Mouse (Mus musculus) hindbrain, embryonic 10.5 days (tissue): ENCODE measurements around the gene Rcc1. TPM values are rescaled to one million over a fixed set of nuclear protein-coding genes. Genes with fewer than 3 reads are reported as not detected.

ENCODE experiments used
- DNase-seq: peaks from one replicate; pipeline ENCODE4 v3.0.0-alpha.2; 2017; ENCODE audit warnings: low spot score
- H3K27ac ChIP-seq: fragments of 300-500 bp; sonication (generic); 2 replicates; pipeline ENCODE4 v1.5.1; 2016; ENCODE audit warnings: mild to moderate bottlenecking, moderate library complexity
- H3K27me3 ChIP-seq: fragments of 300-500 bp; sonication (generic); 2 replicates; pipeline ENCODE4 v1.6.1; 2016; ENCODE audit warnings: mild to moderate bottlenecking; ENCODE audit not compliant: poor library complexity, insufficient read depth, severe bottlenecking
- H3K36me3 ChIP-seq: fragments of 300-500 bp; sonication (generic); 2 replicates; pipeline ENCODE4 v1.6.1; 2016; ENCODE audit warnings: mild to moderate bottlenecking, moderate library complexity
- H3K4me1 ChIP-seq: fragments of 300-500 bp; sonication (generic); replicated peaks from 2 replicates; pipeline ENCODE4 v1.6.1; 2016; ENCODE audit warnings: mild to moderate bottlenecking
- H3K4me3 ChIP-seq: fragments of 300-500 bp; sonication (generic); 2 replicates; pipeline ENCODE4 v1.5.1; 2016; ENCODE audit warnings: mild to moderate bottlenecking, moderate library complexity
- H3K9me3 ChIP-seq: fragments of 300-500 bp; sonication (generic); 2 replicates; pipeline ENCODE4 v1.6.1; 2016; ENCODE audit warnings: mild to moderate bottlenecking, moderate library complexity
- WGBS: fragments of 180-500 bp; shearing (Covaris S2); methylation state at CpG from one replicate; pipeline ENCODE4 v1.1.7; 2016; 5-methylcytosine and 5-hydroxymethylcytosine counted together
- polyA plus RNA-seq: library from polyadenylated mRNA; unstranded; fragments of >200 nt; fragmentation: Nextera tagmentation; extraction: Ambion mirVana; gene quantifications from 2 replicates; pipeline ENCODE4 v1.2.1, GENCODE M21; 2016

Gene Rcc1
- polyA plus RNA-seq, 1 experiment from 2014 or later: 116 TPM

GRCm38 (mm10) chr4:132380965-132381616, 27.7 kb upstream of the Rcc1 start:
- WGBS: 98% methylated on average over 2 of the region's 2 CpGs
- H3K4me3 ChIP-seq: no peak overlapping the region
- H3K4me1 ChIP-seq: no peaks in the 10 kb centered on the region
- no peaks in the 10 kb centered on the region for H3K9me3 ChIP-seq
- peaks cover 76% of the 10 kb centered on the region for H3K36me3 ChIP-seq
- no peaks in the 10 kb centered on the region for H3K27me3 ChIP-seq
- no peak for DNase-seq
- no peak overlapping the region for H3K27ac ChIP-seq

GRCm38 (mm10) chr4:132373820-132374219, 20.4 kb upstream of the Rcc1 start:
- H3K27me3 ChIP-seq: no peaks in the 10 kb centered on the region
- no peaks in the 10 kb centered on the region for H3K4me1 ChIP-seq
- no peak overlapping the region for H3K4me3 ChIP-seq
- H3K36me3 ChIP-seq: peaks cover 90% of the 10 kb centered on the region
- no peaks in the 10 kb centered on the region for H3K9me3 ChIP-seq
- whole genome bisulfite sequencing: 100% methylated on average over 1 of the region's 1 CpGs
- no peak for DNase-seq
- no peak overlapping the region for H3K27ac ChIP-seq

- Histone ChIP-seq H3K9me3 (no peaks in the 10 kb centered on the region), H3K4me3 (no peak overlapping the region), H3K36me3 (peaks cover 92% of the 10 kb centered on the region), H3K4me1 (no peaks in the 10 kb centered on the region), H3K27ac (no peak overlapping the region), H3K27me3 (no peaks in the 10 kb centered on the region)
- 69% methylated on average over 8 of the region's 8 CpGs for WGBS
- DNase-seq: no peak
Observed at GRCm38 (mm10) chr4:132369953-132370750, 16.7 kb upstream of the Rcc1 start.

- Histone ChIP-seq H3K36me3 (peaks cover 97% of the 10 kb centered on the region), H3K9me3 (no peaks in the 10 kb centered on the region), H3K4me1 (no peaks in the 10 kb centered on the region), H3K27ac (no peak overlapping the region), H3K4me3 (no peak overlapping the region), H3K27me3 (no peaks in the 10 kb centered on the region)
- no peak for DNase-seq
- 92% methylated on average over 18 of the region's 18 CpGs for WGBS
Observed at GRCm38 (mm10) chr4:132367480-132368201, 14.2 kb upstream of the Rcc1 start.

GRCm38 (mm10) chr4:132365450-132366060, 12.2 kb upstream of the Rcc1 start:
- H3K4me1 ChIP-seq: no peaks in the 10 kb centered on the region
- peaks cover 92% of the 10 kb centered on the region for H3K36me3 ChIP-seq
- no peak for DNase-seq

DNA sequence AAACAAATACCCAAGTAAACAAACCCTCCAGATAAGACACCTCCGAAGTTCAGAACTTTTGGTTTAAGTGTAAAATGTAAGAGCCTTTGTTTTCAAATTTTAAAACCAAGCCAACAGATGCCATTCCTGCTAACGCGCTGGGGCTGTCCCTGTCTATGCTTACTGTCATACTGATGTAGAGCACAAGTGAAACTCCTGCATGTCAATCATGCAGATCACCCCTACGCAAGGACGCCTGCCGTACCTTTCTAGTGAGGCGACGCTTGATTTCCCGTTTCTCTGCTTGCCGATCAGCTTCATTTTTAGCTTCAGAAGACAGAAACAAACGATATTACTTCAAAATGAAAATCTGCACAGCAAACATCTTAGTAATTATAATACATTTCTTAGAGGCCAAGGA, 10.1 kb upstream of the Rcc1 start:
- Histone ChIP-seq H3K4me3 (no peak overlapping the region), H3K27ac (no peak overlapping the region), H3K9me3 (no peaks in the 10 kb centered on the region), H3K36me3 (peaks cover 92% of the 10 kb centered on the region), H3K27me3 (no peaks in the 10 kb centered on the region), H3K4me1 (no peaks in the 10 kb centered on the region)
- no peak for DNase-seq
- 95% methylated on average over 11 of the region's 11 CpGs for WGBS

More at GRCm38 (mm10) chr4:132365450-132366060, 12.2 kb upstream of the Rcc1 start:
- 81% methylated on average over 13 of the region's 13 CpGs for WGBS
- H3K9me3 ChIP-seq: no peaks in the 10 kb centered on the region
- no peak overlapping the region for H3K4me3 ChIP-seq
- H3K27me3 ChIP-seq: no peaks in the 10 kb centered on the region
- no peak overlapping the region for H3K27ac ChIP-seq

DNA sequence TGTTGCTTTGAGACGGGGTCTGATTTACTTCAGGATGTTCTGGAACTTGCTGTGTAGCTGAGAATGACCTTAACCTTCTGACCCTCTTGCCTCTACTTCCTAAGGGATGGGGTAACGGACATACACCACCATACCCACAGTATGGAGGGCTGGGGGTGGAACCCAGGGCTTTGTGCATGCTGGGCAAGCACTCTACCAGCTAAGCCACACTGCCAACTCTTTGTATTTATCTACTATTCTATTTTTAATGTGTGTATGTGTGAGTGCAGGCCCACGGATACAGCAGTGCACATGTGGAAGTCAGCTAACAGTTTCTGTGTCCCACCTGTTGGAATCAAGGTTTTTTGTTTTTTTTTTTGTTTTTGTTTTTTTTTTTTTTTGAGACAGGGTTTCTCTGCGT, 6.1 kb upstream of the Rcc1 start:
- H3K36me3 ChIP-seq: peaks cover 79% of the 10 kb centered on the region
- H3K27me3 ChIP-seq: no peaks in the 10 kb centered on the region
- no peak overlapping the region for H3K4me3 ChIP-seq
- H3K4me1 ChIP-seq: no peaks in the 10 kb centered on the region
- no peak overlapping the region for H3K27ac ChIP-seq
- H3K9me3 ChIP-seq: no peaks in the 10 kb centered on the region
- DNase-seq: no peak
- WGBS: 93% methylated on average over 4 of the region's 4 CpGs

DNA sequence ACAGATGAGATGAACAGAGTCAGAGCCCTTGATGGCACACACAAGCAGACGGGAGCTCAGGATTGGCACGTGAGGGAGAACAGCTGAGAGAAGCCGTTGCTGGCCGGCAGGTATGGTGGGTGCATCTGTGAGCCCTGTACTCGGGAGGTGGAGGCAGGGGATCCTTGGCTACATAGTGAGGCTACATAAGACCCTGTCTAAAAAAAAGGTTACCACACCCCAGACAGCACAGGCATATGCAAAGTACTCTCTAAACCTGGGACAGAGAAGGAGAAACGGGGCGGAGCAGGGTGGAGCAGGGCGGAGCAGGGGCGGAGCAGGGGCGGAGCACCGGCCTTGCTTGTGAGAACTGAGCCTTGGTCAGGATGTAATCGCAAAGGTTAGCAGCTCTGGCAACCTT, 2.8 kb upstream of the Rcc1 start:
- H3K36me3 ChIP-seq: peaks cover 62% of the 10 kb centered on the region
- WGBS: 41% methylated on average over 12 of the region's 12 CpGs
- peaks cover 16% of the 10 kb centered on the region for H3K4me1 ChIP-seq
- no peaks in the 10 kb centered on the region for H3K27me3 ChIP-seq
- no peak overlapping the region for H3K27ac ChIP-seq
- no peaks in the 10 kb centered on the region for H3K9me3 ChIP-seq
- DNase-seq: no peak
- no peak overlapping the region for H3K4me3 ChIP-seq

- H3K4me3 ChIP-seq: no peak overlapping the region
- DNase-seq: no peak
- no peaks in the 10 kb centered on the region for H3K9me3 ChIP-seq
- H3K27me3 ChIP-seq: no peaks in the 10 kb centered on the region
- peaks cover 62% of the 10 kb centered on the region for H3K36me3 ChIP-seq
- WGBS: 89% methylated on average over 3 of the region's 3 CpGs
- H3K4me1 ChIP-seq: peaks cover 16% of the 10 kb centered on the region
- H3K27ac ChIP-seq: no peak overlapping the region
Observed at GRCm38 (mm10) chr4:132355403-132355802, 2.0 kb upstream of the Rcc1 start.

GRCm38 (mm10) chr4:132354571-132354970, 1.2 kb upstream of the Rcc1 start:
- no peak for DNase-seq
- H3K4me1 ChIP-seq: peaks cover 16% of the 10 kb centered on the region
- 94% methylated on average over 4 of the region's 4 CpGs for WGBS
- H3K27me3 ChIP-seq: no peaks in the 10 kb centered on the region
- no peak overlapping the region for H3K27ac ChIP-seq
- no peak overlapping the region for H3K4me3 ChIP-seq
- H3K9me3 ChIP-seq: no peaks in the 10 kb centered on the region
- peaks cover 59% of the 10 kb centered on the region for H3K36me3 ChIP-seq

DNA sequence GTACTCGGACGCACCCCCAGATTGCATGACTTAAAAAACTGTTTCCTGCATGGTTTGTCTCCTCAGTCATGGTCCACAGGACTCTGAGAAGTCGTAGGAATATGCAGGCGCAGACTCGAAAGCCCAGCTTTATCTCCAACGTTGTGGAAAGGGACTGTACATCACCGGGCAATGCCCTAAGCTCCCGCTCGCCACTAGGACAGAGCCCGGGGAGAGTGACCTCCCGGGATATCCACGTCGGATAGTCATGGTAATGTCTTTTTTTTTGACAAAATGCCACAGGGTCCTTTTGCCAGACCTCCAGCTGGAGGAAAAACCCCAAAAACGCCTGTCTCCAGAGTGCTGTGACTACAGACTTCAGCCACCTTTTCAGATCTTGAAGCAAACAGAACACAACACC, 666 bp downstream of the Rcc1 start:
- H3K4me3 ChIP-seq: peak overlapping the region; percentile 80
- peak overlapping the region; percentile 91 for H3K27ac ChIP-seq
- H3K27me3 ChIP-seq: no peaks in the 10 kb centered on the region
- peaks cover 46% of the 10 kb centered on the region for H3K36me3 ChIP-seq
- peaks cover 18% of the 10 kb centered on the region for H3K4me1 ChIP-seq
- WGBS: under 1% methylated on average over 14 of the region's 14 CpGs
- H3K9me3 ChIP-seq: no peaks in the 10 kb centered on the region
- DNase-seq: peak; percentile 21

DNA sequence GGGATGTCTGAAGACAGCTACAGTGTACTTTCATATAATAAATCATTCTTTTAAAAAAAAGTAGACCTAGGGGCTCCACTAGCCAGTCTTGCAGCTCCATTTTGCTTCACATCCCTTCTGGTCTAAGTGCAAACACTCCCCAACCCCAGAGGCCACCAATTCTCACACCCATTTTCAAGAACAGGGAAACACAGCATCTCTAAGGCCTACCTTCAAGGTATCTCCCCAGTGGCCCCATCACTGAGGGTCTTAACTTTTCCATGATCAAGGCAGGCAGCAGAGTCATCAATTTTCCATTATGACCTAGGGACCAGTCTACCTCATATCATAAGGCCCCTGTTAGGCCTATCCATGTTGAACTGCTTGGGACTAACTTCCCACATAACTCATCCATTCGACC, 2.0 kb downstream of the Rcc1 start:
- no peak overlapping the region for H3K27ac ChIP-seq
- no peaks in the 10 kb centered on the region for H3K9me3 ChIP-seq
- peaks cover 32% of the 10 kb centered on the region for H3K36me3 ChIP-seq
- WGBS: 40% methylated on average over 1 of the region's 1 CpGs
- DNase-seq: no peak
- H3K27me3 ChIP-seq: no peaks in the 10 kb centered on the region
- H3K4me1 ChIP-seq: peaks cover 22% of the 10 kb centered on the region
- peak overlapping the region; percentile 80 for H3K4me3 ChIP-seq
